Mouse (Mus musculus): ENCODE results near the gene Ralgapa2.
"Not testable (repeated sequence)": the region's sequence is repeated elsewhere in the genome, so short reads cannot be mapped to it uniquely, and the experiment has no call there.

Gene Ralgapa2

GRCm38 (mm10) chr2:146498298-146498697 is 13.8 kb downstream of the Ralgapa2 start:
- DNase-seq (ENCODE audit: low spot score in 2 of 2) = no peak

GRCm38 (mm10) chr2:146496995-146497394 is 15.1 kb downstream of the Ralgapa2 start:
- no peak for DNase-seq (ENCODE audit: low spot score in 2 of 2)

- no peak for DNase-seq (ENCODE audit: low spot score in 2 of 2)
Observed at GRCm38 (mm10) chr2:146495781-146496180, 16.4 kb downstream of the Ralgapa2 start.

GRCm38 (mm10) chr2:146493354-146493946 is 18.7 kb downstream of the Ralgapa2 start:
- DNase-seq (ENCODE audit: low spot score in 2 of 2) = no peak

- no peak for DNase-seq (ENCODE audit: low spot score in 2 of 2)
Observed at GRCm38 (mm10) chr2:146491830-146492610, 20.1 kb downstream of the Ralgapa2 start.

- DNase-seq (ENCODE audit: low spot score in 2 of 2) = no peak
Observed at GRCm38 (mm10) chr2:146490926-146491325, 21.2 kb downstream of the Ralgapa2 start.

GRCm38 (mm10) chr2:146488291-146488690 is 23.9 kb downstream of the Ralgapa2 start:
- no peak for DNase-seq (ENCODE audit: low spot score in 2 of 2)

- DNase-seq (ENCODE audit: low spot score in 2 of 2) = no peak
Observed at GRCm38 (mm10) chr2:146482859-146483258, 29.3 kb downstream of the Ralgapa2 start.

- no peak for DNase-seq (ENCODE audit: low spot score in 2 of 2)
Observed at GRCm38 (mm10) chr2:146477491-146477890, 34.7 kb downstream of the Ralgapa2 start.

GRCm38 (mm10) chr2:146476428-146476972 is 35.6 kb downstream of the Ralgapa2 start:
- no peak for DNase-seq (ENCODE audit: low spot score in 2 of 2)

- no peak for DNase-seq (ENCODE audit: low spot score in 2 of 2)
Observed at GRCm38 (mm10) chr2:146476001-146476400, 36.1 kb downstream of the Ralgapa2 start.

GRCm38 (mm10) chr2:146470947-146471346 is 41.2 kb downstream of the Ralgapa2 start:
- no peak for DNase-seq (ENCODE audit: low spot score in 2 of 2)

GRCm38 (mm10) chr2:146469707-146470420 is 42.3 kb downstream of the Ralgapa2 start:
- DNase-seq (ENCODE audit: low spot score in 2 of 2) = no peak

GRCm38 (mm10) chr2:146468898-146469297 is 43.2 kb downstream of the Ralgapa2 start:
- no peak for DNase-seq (ENCODE audit: low spot score in 2 of 2)

GRCm38 (mm10) chr2:146468016-146468415 is 44.1 kb downstream of the Ralgapa2 start:
- no peak for DNase-seq (ENCODE audit: low spot score in 2 of 2)

- not testable (repeated sequence) for DNase-seq (ENCODE audit: low spot score in 2 of 2)
Observed at GRCm38 (mm10) chr2:146466811-146467210, 45.3 kb downstream of the Ralgapa2 start.

GRCm38 (mm10) chr2:146457494-146457893 is 54.6 kb downstream of the Ralgapa2 start:
- DNase-seq (ENCODE audit: low spot score in 2 of 2) = no peak

GRCm38 (mm10) chr2:146456612-146457011 is 55.5 kb downstream of the Ralgapa2 start:
- DNase-seq (ENCODE audit: low spot score in 2 of 2) = no peak

- no peak for DNase-seq (ENCODE audit: low spot score in 2 of 2)
Observed at GRCm38 (mm10) chr2:146456062-146456461, 56.1 kb downstream of the Ralgapa2 start.

GRCm38 (mm10) chr2:146444009-146444408 is 68.1 kb downstream of the Ralgapa2 start:
- no peak for DNase-seq (ENCODE audit: low spot score in 2 of 2)

GRCm38 (mm10) chr2:146443291-146443875 is 68.8 kb downstream of the Ralgapa2 start:
- no peak for DNase-seq (ENCODE audit: low spot score in 2 of 2)

GRCm38 (mm10) chr2:146441711-146442110 is 70.4 kb downstream of the Ralgapa2 start:
- DNase-seq (ENCODE audit: low spot score in 2 of 2) = no peak
